Mouse (Mus musculus): ENCODE results near the gene Arpc2.

DNA sequence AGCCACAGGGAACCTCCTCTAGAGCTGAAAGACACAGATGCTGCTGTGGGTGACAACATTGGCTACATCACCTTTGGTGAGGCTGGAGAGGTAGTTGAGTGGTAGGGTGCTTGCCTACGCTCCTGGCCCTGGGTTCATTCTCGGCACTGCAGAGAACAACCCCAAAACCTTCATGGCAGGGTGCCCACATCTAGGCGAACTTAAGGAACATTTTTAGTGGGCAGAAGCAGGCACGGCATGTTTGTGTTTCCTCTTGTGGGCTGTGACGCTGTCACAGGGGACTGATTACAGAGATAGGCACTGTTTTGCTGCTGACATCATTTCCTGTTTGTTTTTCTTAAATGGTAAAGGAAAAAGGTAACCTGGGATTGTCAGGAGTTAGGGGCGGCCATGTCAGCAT, 26.6 kb downstream of the Arpc2 start:
- TF ChIP-seq CTCF (IDR thresholded peaks at IDR 0.05; ENCODE audit: low read depth, low read length) (no peak), TAL1 (conservative IDR thresholded peaks at IDR 0.05; ENCODE audit: low read depth, low read length) (no peak), GATA1 (IDR thresholded peaks at IDR 0.05; ENCODE audit: borderline replicate concordance, low read length) (no peak), GATA2 (IDR thresholded peaks at IDR 0.05; ENCODE audit: borderline replicate concordance, low read depth, low read length) (no peak)
